Mouse (Mus musculus): ENCODE measurements around the gene Vmp1.

The Vmp1 gene

DNA sequence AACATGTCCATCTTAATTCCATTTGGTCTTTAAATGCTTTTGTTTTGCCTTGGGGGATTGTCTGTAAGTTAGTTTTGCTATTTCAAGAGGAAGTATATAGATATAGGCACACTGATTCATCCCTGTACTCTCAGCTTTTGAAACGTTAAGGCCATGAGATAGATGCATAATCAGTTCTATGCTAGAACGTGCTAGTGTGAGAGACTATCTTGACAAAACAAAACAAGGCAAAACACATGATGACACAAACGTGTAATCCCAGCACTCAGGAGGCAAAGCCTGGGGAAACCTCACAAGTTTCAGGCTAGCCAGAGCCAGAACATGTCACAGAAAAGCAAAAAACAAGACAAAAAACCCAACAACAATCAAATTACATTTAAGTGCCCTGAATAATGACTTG lies 10.9 kb downstream of the Vmp1 start:
- DNase-seq (ENCODE audit: low spot score in 2 of 2), result no peak

DNA sequence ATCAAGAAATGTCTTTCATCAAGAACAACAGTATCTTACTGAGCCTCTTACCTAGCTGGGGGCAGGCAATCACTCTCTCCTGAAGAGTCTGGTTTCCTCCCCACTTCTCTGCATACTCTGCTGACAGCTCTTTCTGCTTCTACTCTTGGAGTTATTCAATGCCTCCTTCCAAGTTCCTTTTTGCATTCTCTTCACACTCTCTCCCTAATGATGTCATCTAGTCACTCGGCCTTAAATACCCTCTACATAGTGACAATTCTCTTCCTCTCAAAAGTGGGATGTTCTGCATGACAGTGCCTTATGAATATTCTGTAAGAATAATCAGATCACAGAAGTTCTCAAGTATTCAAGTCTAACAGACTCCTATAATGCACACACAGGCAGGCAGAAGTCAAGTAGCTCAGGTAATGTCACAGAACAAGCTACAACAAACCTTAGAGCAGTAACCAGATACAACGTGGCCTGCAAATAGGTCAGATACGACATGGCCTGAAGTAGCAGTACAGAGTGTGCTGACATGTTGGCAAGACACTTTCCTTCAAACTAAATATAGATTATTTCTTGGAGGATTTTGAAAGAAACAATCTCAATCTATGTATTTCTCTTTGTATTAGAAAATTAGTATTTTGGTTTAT lies 12.5 kb downstream of the Vmp1 start:
- DNase-seq (ENCODE audit: low spot score in 2 of 2), result no peak

DNA sequence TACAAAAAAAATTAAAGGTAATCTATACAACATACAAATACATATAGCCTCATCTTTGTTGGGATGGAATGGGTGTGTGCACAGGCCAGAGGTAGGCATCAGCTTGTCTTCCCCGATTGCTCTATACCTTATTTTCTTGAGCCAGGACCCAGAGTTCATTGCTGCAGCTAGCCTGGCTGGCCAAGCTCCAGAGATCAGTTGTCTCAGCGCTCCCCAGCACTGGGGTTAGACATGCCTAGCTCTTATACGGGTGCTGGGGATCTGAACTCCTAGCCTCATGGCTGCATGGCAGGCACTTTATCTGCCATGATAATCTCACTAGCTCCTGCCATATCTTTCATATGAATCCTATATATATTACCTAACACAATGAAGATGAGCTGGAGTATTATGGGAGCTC lies 15.5 kb downstream of the Vmp1 start:
- DNase-seq (ENCODE audit: low spot score in 2 of 2), result no peak

DNA sequence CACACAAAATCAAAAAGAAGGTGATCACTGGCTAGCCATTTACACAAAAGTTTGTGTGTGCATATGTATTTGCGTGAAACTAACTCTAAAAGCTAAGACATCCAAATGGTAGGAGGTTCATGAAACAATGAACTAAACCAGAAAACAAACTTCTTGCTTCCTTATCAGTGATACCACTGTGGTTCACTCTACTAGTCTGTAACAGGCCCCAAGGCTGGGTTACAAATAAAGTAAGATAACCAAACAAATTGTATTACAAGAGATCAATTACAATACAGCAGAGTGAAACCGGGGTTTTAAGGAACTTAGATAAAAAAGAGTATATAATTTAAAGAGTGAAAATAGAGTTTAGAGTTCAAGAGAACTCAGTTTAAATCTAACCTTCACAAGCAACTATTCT lies 16.1 kb downstream of the Vmp1 start:
- no peak for DNase-seq (ENCODE audit: low spot score in 2 of 2)

DNA sequence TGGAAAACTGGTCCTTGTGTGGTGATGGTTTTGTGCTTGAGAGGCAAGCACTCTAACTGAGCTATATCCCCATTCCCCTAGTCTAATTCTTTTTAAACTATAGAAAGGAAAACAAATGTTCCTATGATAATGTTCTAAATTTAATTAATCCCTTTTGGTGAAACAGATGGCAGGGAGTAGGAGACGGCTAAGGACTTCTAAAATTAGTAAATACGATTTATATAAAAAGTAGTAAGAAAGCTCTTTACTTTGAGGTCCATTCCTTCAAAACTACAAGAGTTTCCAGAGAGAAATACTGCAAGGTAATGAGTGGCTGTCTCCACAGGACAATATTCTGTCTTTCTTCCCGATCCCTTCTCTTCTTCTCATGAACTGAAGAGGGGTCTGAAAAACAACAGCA lies 19.2 kb downstream of the Vmp1 start:
- no peak for DNase-seq (ENCODE audit: low spot score in 2 of 2)

DNA sequence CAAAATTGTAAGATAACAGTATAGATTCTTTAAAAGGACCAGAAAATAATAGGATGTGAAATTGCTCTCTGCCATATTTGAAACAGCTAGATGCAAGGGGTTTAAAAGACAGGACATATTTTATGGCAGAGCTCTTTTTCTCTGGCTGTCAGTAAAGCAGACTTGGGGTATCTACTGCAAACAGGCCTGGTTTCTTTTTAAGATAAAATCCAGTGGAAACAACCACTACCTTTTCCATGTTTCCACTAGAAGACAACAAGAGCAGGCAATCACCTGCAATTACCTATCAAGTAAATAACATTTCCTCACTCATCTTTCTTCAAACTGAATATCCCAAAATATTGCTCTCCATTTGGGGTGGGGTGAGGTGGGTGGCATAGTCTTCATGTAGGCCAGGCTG lies 19.7 kb downstream of the Vmp1 start:
- no peak for DNase-seq (ENCODE audit: low spot score in 2 of 2)

DNA sequence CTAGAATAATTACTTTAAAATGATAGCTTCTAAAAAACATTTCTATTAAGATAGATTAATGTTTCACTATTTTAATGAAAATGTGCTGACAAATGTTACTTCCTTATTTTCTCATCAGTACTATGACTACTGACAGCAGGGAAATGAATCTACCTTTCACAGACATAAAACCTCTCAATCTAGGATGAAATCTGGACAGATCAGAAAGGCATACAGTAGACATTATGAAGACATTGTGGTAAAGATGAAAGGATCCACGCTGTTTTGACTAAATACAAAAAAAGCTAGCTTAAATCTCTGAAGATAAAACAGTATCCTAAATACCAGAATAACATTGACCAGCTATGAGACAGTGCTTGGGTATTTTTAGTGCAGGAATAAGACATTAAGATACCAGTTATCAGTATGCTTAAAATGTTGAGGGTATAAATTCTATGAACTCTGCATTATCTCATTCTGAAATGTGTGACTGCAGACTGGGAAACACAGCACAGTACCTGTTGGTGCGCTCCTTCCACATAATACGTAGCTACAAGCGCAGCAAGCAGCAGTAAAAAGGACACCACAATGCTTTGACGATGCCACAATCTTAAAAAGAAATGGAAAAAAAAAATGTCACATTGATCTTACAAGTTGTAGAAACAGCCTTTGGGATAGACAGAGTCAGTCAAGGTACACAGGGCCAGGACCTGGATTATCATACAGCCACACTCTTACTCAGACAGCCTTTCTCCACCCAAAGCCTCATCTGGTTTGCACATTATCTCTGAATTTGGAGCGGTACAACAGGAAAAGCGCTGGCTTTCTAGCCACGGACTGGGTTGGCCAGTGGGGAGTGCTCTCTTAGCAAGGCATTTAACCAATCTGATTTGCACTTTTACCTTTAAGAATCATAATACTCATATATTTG lies 20.4 kb downstream of the Vmp1 start:
- DNase-seq (ENCODE audit: low spot score in 2 of 2), result no peak

DNA sequence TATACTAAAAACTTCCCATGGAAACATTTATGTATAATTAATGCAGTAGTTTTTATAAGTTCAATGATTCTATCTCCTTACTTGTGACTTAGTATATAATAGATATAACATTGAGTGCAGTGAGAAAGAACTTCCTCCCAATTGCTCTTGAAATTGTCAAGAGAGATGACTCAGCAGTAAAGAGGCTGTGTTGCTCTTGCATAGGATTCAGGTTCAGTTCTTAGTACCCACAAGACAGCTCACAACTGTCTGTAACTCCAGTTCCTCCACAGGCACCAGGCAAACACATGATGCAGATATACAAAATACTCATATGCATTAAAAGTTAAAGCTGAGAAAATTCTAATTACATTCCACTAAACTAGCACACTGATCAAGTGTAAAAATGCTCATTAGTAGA lies 25.8 kb downstream of the Vmp1 start:
- DNase-seq (ENCODE audit: low spot score in 2 of 2), result no peak

DNA sequence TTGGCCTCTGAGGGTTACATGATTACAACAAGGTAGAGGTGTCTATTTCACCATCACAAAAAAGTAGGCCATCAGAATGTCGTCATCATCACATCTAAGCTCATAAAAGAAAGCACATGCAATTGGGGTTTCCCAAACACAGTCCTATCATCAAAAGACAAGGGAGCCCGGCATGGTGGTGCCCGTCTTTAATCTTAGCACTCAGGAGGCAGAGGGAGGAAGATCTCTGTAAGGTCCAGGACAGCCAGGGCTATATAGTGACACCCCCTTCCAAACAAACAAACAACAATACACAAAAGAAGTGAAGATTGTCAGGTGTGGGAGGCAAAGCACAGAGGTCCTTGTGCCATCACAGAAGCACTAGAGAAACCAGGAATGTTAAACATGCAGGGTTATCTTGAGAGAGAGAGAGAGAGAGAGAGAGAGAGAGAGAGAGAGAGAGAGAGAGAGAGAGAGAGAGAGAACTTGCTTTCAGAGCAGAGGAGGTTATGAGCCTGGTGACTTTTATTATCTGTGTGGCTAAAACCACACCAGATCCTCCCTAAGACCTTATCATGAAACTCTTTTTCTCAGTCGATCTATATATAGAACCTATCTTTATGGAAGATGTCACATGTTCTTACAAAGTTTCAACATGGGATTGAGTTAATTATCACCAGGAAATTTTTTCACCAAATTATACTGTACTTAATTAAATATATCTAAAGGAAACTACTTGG lies 26.6 kb downstream of the Vmp1 start:
- DNase-seq (ENCODE audit: low spot score in 2 of 2), result no peak

DNA sequence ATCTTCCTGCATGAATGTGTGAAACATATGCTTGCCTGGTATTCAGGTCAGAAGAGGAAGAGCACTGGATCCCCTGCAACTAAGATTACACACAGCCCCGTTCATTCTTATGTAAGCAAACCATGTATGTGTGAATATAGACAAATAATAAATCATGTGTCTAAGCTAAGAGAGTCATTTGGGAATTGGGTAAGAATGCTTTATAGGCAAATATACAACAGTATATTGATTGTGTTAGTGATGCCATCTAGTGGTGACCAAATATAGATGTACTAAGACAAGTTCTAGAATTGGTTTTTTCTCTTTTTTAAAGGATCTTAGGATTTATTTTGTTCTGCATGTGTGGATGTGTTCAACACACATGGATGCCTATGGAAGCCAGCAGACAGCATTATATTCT lies 28.0 kb downstream of the Vmp1 start:
- DNase-seq (ENCODE audit: low spot score in 2 of 2), result no peak

DNA sequence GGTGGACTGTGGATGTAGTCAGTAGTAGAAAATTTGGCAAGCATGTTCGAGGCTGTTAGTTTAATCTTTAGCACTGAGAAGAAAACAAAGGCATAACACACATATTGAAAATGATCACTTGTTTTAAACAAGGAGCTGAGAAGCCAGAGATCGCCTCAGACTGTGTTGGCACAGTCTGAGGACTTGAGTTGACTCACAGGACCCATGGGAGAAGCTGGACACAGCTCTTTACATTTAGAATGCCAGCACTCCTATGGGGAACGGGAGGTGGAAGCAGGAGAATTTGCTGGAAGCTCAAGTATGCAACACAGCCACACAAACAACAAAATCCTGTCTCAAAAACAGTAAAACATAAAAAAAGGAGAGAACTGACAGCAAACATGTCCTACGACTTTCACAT lies 29.5 kb downstream of the Vmp1 start:
- no peak for DNase-seq (ENCODE audit: low spot score in 2 of 2)

DNA sequence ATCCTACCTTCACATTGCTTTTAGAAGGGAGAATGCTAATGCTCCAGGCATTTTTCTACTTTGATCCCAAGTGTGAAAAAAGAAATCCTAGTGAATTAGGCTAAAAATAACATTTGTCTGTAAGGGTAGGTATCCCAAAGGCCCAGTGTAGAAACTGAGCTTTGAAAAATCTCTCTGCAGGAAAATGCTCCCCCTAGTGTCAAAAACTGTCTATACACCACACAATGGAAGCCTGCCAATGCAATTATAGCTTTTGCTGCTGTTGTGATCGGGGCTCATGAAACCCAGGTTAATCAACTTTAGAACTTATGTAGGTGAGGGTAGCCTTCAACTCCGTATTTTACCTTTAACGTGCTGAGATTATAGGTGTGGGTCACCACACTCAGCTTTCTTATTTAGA lies 30.2 kb downstream of the Vmp1 start:
- peak in 1 of 2 experiments; percentile 33 for DNase-seq (ENCODE audit: low spot score in 2 of 2)

DNA sequence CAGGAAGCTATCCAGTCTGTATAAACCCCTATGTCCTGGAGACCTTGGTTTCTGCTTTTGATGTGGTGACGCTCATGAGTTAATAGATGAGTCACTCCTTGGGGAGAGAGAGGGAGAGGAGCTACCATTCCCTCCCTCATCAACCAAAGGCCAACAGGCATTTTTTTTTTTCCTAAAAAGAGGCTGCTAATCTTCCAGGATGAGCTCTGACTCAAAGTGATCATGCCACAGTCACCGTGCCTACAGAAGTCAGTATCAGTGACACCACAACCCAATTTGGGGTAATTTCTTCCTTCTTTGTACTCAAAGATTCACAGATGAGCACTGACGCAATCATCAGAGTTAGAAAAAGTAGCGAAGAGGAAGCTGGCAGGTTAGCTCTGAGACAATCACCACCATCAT lies 31.1 kb downstream of the Vmp1 start:
- no peak for DNase-seq (ENCODE audit: low spot score in 2 of 2)

DNA sequence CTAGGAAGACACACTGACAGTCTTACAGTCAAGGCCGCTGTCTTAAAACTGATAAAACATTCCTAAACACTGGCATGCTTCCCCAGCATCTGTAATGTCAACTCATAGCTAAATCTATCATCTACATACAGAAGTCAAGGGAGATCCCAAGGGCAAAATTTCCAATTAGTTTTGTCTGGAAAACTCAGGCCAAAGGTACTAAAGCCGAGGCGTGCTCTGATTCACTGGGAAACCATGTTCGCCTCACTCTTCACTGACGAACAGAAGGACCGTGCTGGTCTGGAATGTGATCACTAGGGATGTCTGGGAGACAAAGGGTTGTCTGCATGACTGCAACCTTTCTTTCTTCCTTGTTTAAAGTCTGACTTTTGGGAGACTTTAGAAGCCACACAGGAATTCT lies 33.0 kb downstream of the Vmp1 start:
- no peak for DNase-seq (ENCODE audit: low spot score in 2 of 2)

DNA sequence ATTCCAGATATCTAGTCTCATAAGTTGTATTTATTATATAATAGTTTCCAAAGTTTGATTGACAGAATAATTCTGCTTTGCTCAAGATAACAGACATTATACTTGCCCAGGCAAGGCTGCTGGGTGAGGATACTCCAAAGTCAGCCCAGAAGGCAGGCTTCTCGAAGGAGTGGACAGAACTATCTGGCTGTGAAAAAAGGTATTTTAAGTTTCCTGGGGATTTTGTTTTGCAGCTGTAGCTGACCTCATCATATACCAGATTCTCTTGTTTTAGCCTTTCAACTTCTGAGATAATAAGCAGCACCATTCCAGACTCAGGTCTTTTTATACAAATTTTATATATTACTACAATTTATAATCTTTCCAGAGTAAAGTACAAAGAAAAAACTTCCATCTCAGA lies 34.1 kb downstream of the Vmp1 start:
- DNase-seq (ENCODE audit: low spot score in 2 of 2), result no peak

DNA sequence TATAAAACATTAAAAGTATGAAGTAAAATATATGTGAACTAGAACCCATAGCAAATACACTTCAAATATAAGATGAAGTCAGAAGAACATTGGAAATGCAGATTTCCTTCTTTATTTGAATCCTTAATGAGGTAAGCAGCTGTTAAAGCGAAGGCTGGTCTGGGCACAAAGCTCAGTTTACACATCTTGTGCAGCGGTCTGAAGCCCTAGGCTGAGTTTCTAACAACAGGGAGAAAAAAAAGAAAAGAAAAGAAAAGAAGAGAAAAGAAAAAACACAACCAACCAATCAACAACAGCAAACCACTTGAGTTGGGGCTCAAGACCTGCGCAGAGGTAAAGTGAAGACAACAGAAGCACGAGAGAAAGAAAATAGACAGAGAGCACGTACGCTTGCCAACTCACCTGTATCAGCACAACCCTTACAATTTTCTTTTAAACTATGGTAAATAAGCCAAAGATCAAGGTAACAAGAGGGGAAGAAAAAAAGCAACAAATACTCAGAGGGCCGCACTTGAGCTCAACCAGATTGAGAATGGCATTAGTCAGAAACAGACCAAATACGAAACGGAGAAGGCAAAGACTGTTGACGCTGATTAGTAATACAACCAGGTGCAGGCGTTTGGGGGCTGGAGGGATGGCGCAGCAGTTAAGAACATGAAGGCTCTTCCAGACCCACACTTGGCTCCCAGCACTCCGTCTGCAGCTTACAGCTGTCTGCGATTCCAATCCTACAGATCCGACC lies 35.8 kb downstream of the Vmp1 start:
- DNase-seq (ENCODE audit: low spot score in 2 of 2), result no peak

DNA sequence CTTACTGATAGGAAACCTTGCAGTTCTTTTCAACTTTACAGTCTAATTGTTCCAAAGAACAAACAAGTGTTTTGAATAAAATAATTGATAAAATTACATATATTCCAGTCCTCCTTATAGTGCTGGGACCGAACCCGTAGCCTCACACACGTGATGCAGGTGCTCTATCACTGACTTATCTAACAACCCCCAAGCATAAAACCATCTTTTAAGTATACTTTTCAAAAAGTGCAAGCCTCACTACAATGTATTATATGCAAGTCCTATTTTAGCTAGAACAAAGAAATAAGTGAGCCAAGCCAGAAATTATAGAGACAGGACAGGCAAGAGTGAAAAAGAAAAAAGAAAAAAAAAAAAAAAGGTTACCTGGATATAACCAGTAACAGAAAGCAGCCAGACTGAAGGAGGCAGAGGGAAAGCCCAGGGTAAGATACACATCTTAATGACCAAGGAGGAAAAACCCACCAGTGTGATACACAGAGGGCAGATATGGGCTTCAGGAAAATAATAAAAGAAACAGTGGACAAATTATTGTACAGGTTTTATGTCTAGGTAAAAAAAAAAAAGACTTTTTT lies 36.7 kb downstream of the Vmp1 start:
- no peak for DNase-seq (ENCODE audit: low spot score in 2 of 2)

DNA sequence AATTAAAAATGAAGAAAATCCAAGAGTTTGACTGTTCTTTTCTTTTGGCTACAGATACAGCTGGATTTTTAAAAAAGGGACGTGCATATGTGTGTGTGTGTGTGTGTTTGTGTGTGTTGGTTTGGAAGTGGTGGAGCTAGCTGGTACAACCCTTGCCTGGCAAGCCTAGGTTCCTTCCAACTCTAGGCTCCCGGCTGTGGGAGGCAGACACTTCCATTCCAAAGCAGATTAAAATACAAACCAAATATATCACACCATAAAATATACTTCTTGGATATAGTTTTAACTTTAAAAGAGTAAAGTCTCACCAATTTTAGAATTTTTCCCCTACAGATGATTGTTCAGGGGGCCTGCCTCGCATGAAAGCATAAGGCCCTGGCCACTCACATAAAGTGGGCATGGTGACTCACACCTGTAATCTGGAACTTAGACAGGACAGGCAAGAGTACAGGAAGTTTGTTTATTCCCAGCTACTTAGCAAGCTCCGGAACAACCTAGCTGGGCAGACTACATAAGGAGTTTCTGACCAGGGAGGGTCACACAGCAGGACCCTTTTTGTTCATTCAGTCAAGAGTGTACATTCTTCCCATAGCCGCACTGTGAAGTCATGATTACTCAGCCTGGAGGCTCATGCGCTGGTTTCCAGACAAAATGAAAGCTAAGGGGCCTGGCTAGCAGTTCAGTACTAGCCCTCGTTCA lies 37.4 kb downstream of the Vmp1 start:
- no peak for DNase-seq (ENCODE audit: low spot score in 2 of 2)

DNA sequence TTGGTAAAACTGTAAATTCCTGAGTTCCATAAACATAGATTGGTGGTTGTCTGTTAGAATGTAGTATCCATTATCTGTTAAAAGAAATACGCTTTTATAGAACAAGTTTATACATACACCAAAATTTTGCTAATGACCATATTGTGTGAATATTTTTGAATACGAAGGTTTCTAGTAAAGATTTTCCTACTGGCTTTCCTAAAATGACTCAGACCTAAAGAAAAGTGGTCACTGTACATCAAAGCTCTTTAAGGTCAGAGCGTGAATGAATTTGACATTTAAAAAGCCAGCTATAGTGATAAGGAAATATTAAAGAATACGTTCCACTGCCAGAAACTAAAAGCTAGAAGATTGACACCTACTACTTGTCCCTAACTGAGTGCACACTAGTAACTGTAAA lies 39.1 kb downstream of the Vmp1 start:
- DNase-seq (ENCODE audit: low spot score in 2 of 2), result no peak

DNA sequence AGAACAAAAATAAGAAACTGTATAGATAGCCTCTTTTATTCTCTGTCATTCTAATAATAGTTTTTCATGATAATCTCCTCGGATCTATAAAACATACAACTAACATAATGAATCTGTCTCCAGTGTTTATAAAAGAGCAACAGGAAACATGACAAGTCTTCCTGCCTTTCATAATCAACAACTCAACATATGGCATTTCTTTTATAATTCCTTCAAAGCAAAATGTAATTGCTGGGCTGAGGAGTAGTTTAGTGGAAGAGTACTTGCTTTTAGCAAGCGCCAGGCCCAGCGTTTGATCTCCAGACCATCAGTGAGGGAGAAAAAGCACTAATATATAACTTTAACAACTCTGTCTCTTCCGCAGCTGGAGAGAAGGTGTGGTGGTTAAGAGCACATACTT lies 41.9 kb downstream of the Vmp1 start:
- DNase-seq (ENCODE audit: low spot score in 2 of 2), result no peak

DNA sequence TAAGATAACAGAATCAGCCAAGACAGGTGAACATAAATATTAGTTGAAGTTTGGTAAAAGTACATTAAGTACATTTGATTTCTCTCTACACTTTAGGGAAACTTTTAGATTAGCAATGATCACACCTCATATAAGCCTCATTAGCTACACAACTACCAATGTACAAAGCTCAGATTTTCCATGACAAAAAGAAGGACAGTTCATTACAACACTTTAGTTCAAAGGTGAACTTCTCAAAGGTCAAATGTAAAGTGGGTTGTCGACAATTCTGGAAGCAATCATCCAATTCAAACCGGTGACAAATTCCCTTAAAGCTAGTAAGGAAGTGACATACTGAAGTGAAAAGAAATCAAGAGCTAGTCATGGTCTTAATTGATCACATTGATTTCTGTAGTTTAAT lies 45.9 kb downstream of the Vmp1 start:
- no peak for DNase-seq (ENCODE audit: low spot score in 2 of 2)

Measured in frontal cortex, postnatal 14 days (tissue).